19 mouse cellular contexts compared by ENCODE assay signal in genomic region chr5:130196307-130196706, GRCm38 (mm10). TPM values are rescaled to one million over a fixed set of nuclear protein-coding genes. Genes with fewer than 3 reads are reported as not detected.
DNase-seq lines count a peak whose midpoint lies in the region; ATAC-seq and TF ChIP-seq lines count a peak whose summit lies in the region.
"Had no signal": no experiment of that assay in that cellular context is flagged by ENCODE, and none has a peak within 500 bp of the region (broad histone marks: within the 10 kb centered on the region; RNA-seq: fewer than 3 reads in every experiment).

No protein-coding gene starts in this region.

- no peak for TF ChIP-seq CTCF in G1E (IDR thresholded peaks at IDR 0.05; ENCODE audit: low read depth, low read length)
- TF ChIP-seq CTCF in forebrain, postnatal 0 days (IDR thresholded peaks at IDR 0.05; ENCODE audit: low read depth) = no peak

- H3K4me2 ChIP-seq in heart, embryonic 12.5 days = no peak overlapping the region
- H3K4me2 ChIP-seq in forebrain, postnatal 0 days (ENCODE audit: low read depth) = no peak overlapping the region
- H3K4me2 ChIP-seq: embryonic facial prominence, embryonic 15.5 days; hindbrain, embryonic 13.5 days; limb, embryonic 15.5 days; lung, embryonic 15.5 days; neural tube, embryonic 15.5 days had no signal

- no peak overlapping the region for H3K9ac ChIP-seq in heart, embryonic 12.5 days
- no peak overlapping the region for H3K9ac ChIP-seq in forebrain, postnatal 0 days
- H3K9ac ChIP-seq: embryonic facial prominence, embryonic 15.5 days; hindbrain, embryonic 13.5 days; limb, embryonic 15.5 days; lung, embryonic 15.5 days; neural tube, embryonic 15.5 days had no signal

- peak overlapping the region; percentile 27; the same call in 1 of the 2 replicates for H3K27ac ChIP-seq in heart, embryonic 12.5 days (ENCODE audit: poor library complexity, severe bottlenecking)
- no peak overlapping the region for H3K27ac ChIP-seq in midbrain, embryonic 10.5 days (replicated peaks)
- H3K27ac ChIP-seq in forebrain, postnatal 0 days (ENCODE audit: low read depth, low read length) = no peak overlapping the region
- H3K27ac ChIP-seq: embryonic facial prominence, embryonic 15.5 days; hindbrain, embryonic 13.5 days; limb, embryonic 15.5 days; lung, embryonic 15.5 days; neural tube, embryonic 15.5 days had no signal

- no peaks in the 10 kb centered on the region for H3K27me3 ChIP-seq in heart, embryonic 12.5 days (replicated peaks)
- H3K27me3 ChIP-seq in megakaryocyte, embryonic 14.5 days (replicated peaks) = no peaks in the 10 kb centered on the region
- no peaks in the 10 kb centered on the region for H3K27me3 ChIP-seq in G1E (ENCODE audit: insufficient read depth, low read length)
- no peaks in the 10 kb centered on the region for H3K27me3 ChIP-seq in midbrain, embryonic 10.5 days (ENCODE audit: low read depth, poor library complexity, severe bottlenecking)
- no peaks in the 10 kb centered on the region for H3K27me3 ChIP-seq in forebrain, postnatal 0 days (ENCODE audit: insufficient read depth, low read length)
- H3K27me3 ChIP-seq: embryonic facial prominence, embryonic 15.5 days; hindbrain, embryonic 13.5 days; limb, embryonic 15.5 days; lung, embryonic 15.5 days; neural tube, embryonic 15.5 days had no signal

- H3K4me1 ChIP-seq in heart, embryonic 12.5 days (replicated peaks) = peaks cover 22% of the 10 kb centered on the region
- H3K4me1 ChIP-seq in megakaryocyte, embryonic 14.5 days = peaks cover 63% of the 10 kb centered on the region
- H3K4me1 ChIP-seq in G1E (ENCODE audit: insufficient read depth, low read depth, low read length) = peaks cover 7% of the 10 kb centered on the region
- H3K4me1 ChIP-seq in midbrain, embryonic 10.5 days = no peaks in the 10 kb centered on the region
- no peaks in the 10 kb centered on the region for H3K4me1 ChIP-seq in forebrain, postnatal 0 days (ENCODE audit: insufficient read depth)
- H3K4me1 ChIP-seq: embryonic facial prominence, embryonic 15.5 days; hindbrain, embryonic 13.5 days; limb, embryonic 15.5 days; neural tube, embryonic 15.5 days had no signal

- peaks cover 62% of the 10 kb centered on the region for H3K36me3 ChIP-seq in heart, embryonic 12.5 days
- H3K36me3 ChIP-seq in megakaryocyte, embryonic 14.5 days (replicated peaks; ENCODE audit: low read length) = peaks cover 100% of the 10 kb centered on the region
- peaks cover 97% of the 10 kb centered on the region for H3K36me3 ChIP-seq in G1E (replicated peaks)
- H3K36me3 ChIP-seq in midbrain, embryonic 10.5 days = peaks cover 82% of the 10 kb centered on the region
- peaks cover 37% of the 10 kb centered on the region for H3K36me3 ChIP-seq in forebrain, postnatal 0 days (ENCODE audit: insufficient read depth)

- peak; percentile 44; the same call in 1 of the 2 replicates for ATAC-seq in heart, embryonic 12.5 days (ENCODE audit: insufficient number of reproducible peaks, low FRiP score)
- ATAC-seq in megakaryocyte, adult 5-6 weeks (ENCODE audit: poor library complexity, severe bottlenecking) = no peak
- ATAC-seq in G1E (ENCODE audit: extremely low read depth, insufficient number of reproducible peaks, low FRiP score, poor library complexity, severe bottlenecking) = peak; percentile 22; the same call in 1 of the 2 replicates
- ATAC-seq in forebrain, postnatal 0 days = no peak

- DNase-seq in heart, adult 8-10 months (ENCODE audit: low spot score) = no peak
- DNase-seq in G1E (ENCODE audit: low spot score) = no peak
- DNase-seq in naive thymus-derived CD4-positive, alpha-beta T cell, adult 2 months (ENCODE audit: low read depth) = peak; percentile 16
- no peak for DNase-seq in midbrain, embryonic 10.5 days (ENCODE audit: low spot score)
- no peak for DNase-seq in forebrain, postnatal 0 days
- DNase-seq: adrenal gland, adult 8-10 months; cerebellum, adult 2 months; gastrocnemius, postnatal 14 days; kidney, adult 18-20 months; spleen, adult 18-20 months; thymus, postnatal 25 days had no signal

- 88% methylated on average over 1 of the region's 1 CpGs for WGBS in heart, embryonic 12.5 days
- 91% methylated on average over 1 of the region's 1 CpGs for WGBS in midbrain, embryonic 10.5 days
- WGBS in forebrain, postnatal 0 days = 91% methylated on average over 1 of the region's 1 CpGs

- no peaks in the 10 kb centered on the region for H3K9me3 ChIP-seq in heart, embryonic 12.5 days (replicated peaks)
- no peaks in the 10 kb centered on the region for H3K9me3 ChIP-seq in megakaryocyte, embryonic 14.5 days
- H3K9me3 ChIP-seq in G1E (replicated peaks) = no peaks in the 10 kb centered on the region
- no peaks in the 10 kb centered on the region for H3K9me3 ChIP-seq in midbrain, embryonic 10.5 days (replicated peaks)
- no peaks in the 10 kb centered on the region for H3K9me3 ChIP-seq in forebrain, postnatal 0 days (ENCODE audit: low read length)
- H3K9me3 ChIP-seq: embryonic facial prominence, embryonic 15.5 days; hindbrain, embryonic 13.5 days; limb, embryonic 15.5 days; lung, embryonic 15.5 days; neural tube, embryonic 15.5 days had no signal

- no peak overlapping the region for H3K4me3 ChIP-seq in heart, embryonic 12.5 days
- peak overlapping the region; percentile 71 for H3K4me3 ChIP-seq in megakaryocyte, embryonic 14.5 days (replicated peaks)
- H3K4me3 ChIP-seq in G1E (ENCODE audit: low read depth, low read length) = no peak overlapping the region
- H3K4me3 ChIP-seq in midbrain, embryonic 10.5 days = no peak overlapping the region
- H3K4me3 ChIP-seq in forebrain, postnatal 0 days (ENCODE audit: low read depth, low read length) = no peak overlapping the region
- H3K4me3 ChIP-seq: embryonic facial prominence, embryonic 15.5 days; hindbrain, embryonic 13.5 days; limb, embryonic 15.5 days; lung, embryonic 15.5 days; neural tube, embryonic 15.5 days had no signal

RNA-seq across cellular contexts. Expression of gene Tmem248, which starts 20.6 kb away (rescaled TPM):
- 41.5 and 43.6 TPM in 2 replicates for polyA plus RNA-seq in heart, embryonic 12.5 days (2016; fragmentation: Nextera tagmentation; extraction: Ambion mirVana)
- total RNA-seq in heart, adult 8-10 months (2022) = 10 to 100 TPM; 38.1 to 48.4 (median 46.1) TPM
- polyA plus RNA-seq in megakaryocyte, embryonic 14.5 days (2012; ENCODE audit: insufficient read depth, low replicate concordance) = 11.9 and 29.8 TPM in 2 replicates
- total RNA-seq in megakaryocyte, adult 5-6 weeks (2015) = 33.7 and 36.5 TPM in 2 replicates
- 35.1 and 38.1 TPM in 2 replicates for total RNA-seq in megakaryocyte, adult 5-6 weeks (2017)
- total RNA-seq in G1E (2014; fragmentation: Nextera tagmentation) = 62.4 and 63.5 TPM in 2 replicates
- 39.4 and 40.6 TPM in 2 replicates for total RNA-seq in G1E (2017)
- polyA plus RNA-seq in G1E (2012) = 27.3 and 34.6 TPM in 2 replicates
- polyA plus RNA-seq in midbrain, embryonic 10.5 days (2016; fragmentation: Nextera tagmentation; extraction: Ambion mirVana) = 37.0 and 37.5 TPM in 2 replicates
- 29.8 and 45.8 TPM in 2 replicates for total RNA-seq in forebrain, postnatal 0 days (2014; rRNA removed)
- polyA plus RNA-seq in forebrain, postnatal 0 days (2015; fragmentation: Nextera tagmentation; extraction: Ambion mirVana) = 20.6 and 29.1 TPM in 2 replicates

RNA-seq across cellular contexts. Expression of gene Rabgef1, which starts 24.7 kb away (rescaled TPM):
- polyA plus RNA-seq in heart, embryonic 12.5 days (2016; fragmentation: Nextera tagmentation; extraction: Ambion mirVana) = 25.0 and 27.7 TPM in 2 replicates
- 10 to 100 TPM; 20.6 to 24.3 (median 22.0) TPM for total RNA-seq in heart, adult 8-10 months (2022)
- 4.3 and 36.2 TPM in 2 replicates for polyA plus RNA-seq in megakaryocyte, embryonic 14.5 days (2012; ENCODE audit: insufficient read depth, low replicate concordance)
- total RNA-seq in megakaryocyte, adult 5-6 weeks (2015) = 16.8 and 19.0 TPM in 2 replicates
- total RNA-seq in megakaryocyte, adult 5-6 weeks (2017) = 19.9 and 22.2 TPM in 2 replicates
- 44.0 and 48.2 TPM in 2 replicates for total RNA-seq in G1E (2014; fragmentation: Nextera tagmentation)
- total RNA-seq in G1E (2017) = 52.9 and 80.4 TPM in 2 replicates
- polyA plus RNA-seq in G1E (2012) = 18.5 and 23.4 TPM in 2 replicates
- polyA plus RNA-seq in midbrain, embryonic 10.5 days (2016; fragmentation: Nextera tagmentation; extraction: Ambion mirVana) = 25.0 and 28.4 TPM in 2 replicates
- 23.0 and 26.8 TPM in 2 replicates for total RNA-seq in forebrain, postnatal 0 days (2014; rRNA removed)
- polyA plus RNA-seq in forebrain, postnatal 0 days (2015; fragmentation: Nextera tagmentation; extraction: Ambion mirVana) = 23.8 and 32.5 TPM in 2 replicates

RNA-seq across cellular contexts. Expression of gene Kctd7, which starts 51.6 kb away (rescaled TPM):
- 4.8 and 5.1 TPM in 2 replicates for polyA plus RNA-seq in heart, embryonic 12.5 days (2016; fragmentation: Nextera tagmentation; extraction: Ambion mirVana)
- 1 to 10 TPM; 2.1 to 3.6 (median 3.1) TPM for total RNA-seq in heart, adult 8-10 months (2022)
- polyA plus RNA-seq in megakaryocyte, embryonic 14.5 days (2012; ENCODE audit: insufficient read depth, low replicate concordance) = 4.7 and 5.5 TPM in 2 replicates
- 1.0 and 1.4 TPM in 2 replicates for total RNA-seq in megakaryocyte, adult 5-6 weeks (2015)
- 2.2 and 8.9 TPM in 2 replicates for total RNA-seq in megakaryocyte, adult 5-6 weeks (2017)
- 5.0 and 6.9 TPM in 2 replicates for total RNA-seq in G1E (2014; fragmentation: Nextera tagmentation)
- total RNA-seq in G1E (2017) = 10.2 and 10.3 TPM in 2 replicates
- 7.8 and 10.3 TPM in 2 replicates for polyA plus RNA-seq in G1E (2012)
- 6.3 and 7.2 TPM in 2 replicates for polyA plus RNA-seq in midbrain, embryonic 10.5 days (2016; fragmentation: Nextera tagmentation; extraction: Ambion mirVana)
- 16.7 and 22.4 TPM in 2 replicates for total RNA-seq in forebrain, postnatal 0 days (2014; rRNA removed)
- 7.4 and 10.7 TPM in 2 replicates for polyA plus RNA-seq in forebrain, postnatal 0 days (2015; fragmentation: Nextera tagmentation; extraction: Ambion mirVana)

RNA-seq across cellular contexts. Expression of gene Sbds, which starts 59.0 kb away (rescaled TPM):
- polyA plus RNA-seq in heart, embryonic 12.5 days (2016; fragmentation: Nextera tagmentation; extraction: Ambion mirVana) = 62.8 and 65.3 TPM in 2 replicates
- 10 to 100 TPM; 50.7 to 62.6 (median 55.7) TPM for total RNA-seq in heart, adult 8-10 months (2022)
- polyA plus RNA-seq in megakaryocyte, embryonic 14.5 days (2012; ENCODE audit: insufficient read depth, low replicate concordance) = 4.5 and 16.0 TPM in 2 replicates
- total RNA-seq in megakaryocyte, adult 5-6 weeks (2015) = 31.0 and 35.4 TPM in 2 replicates
- 58.1 and 62.2 TPM in 2 replicates for total RNA-seq in megakaryocyte, adult 5-6 weeks (2017)
- total RNA-seq in G1E (2014; fragmentation: Nextera tagmentation) (112 and 123 TPM in 2 replicates), G1E (2017) (76.1 and 91.8 TPM in 2 replicates)
- 18.9 and 28.1 TPM in 2 replicates for polyA plus RNA-seq in G1E (2012)
- polyA plus RNA-seq in midbrain, embryonic 10.5 days (2016; fragmentation: Nextera tagmentation; extraction: Ambion mirVana) = 77.6 and 80.9 TPM in 2 replicates
- total RNA-seq in forebrain, postnatal 0 days (2014; rRNA removed) = 27.2 and 27.8 TPM in 2 replicates
- polyA plus RNA-seq in forebrain, postnatal 0 days (2015; fragmentation: Nextera tagmentation; extraction: Ambion mirVana) = 43.7 and 45.2 TPM in 2 replicates

RNA-seq across cellular contexts. Expression of gene Tyw1, which starts 59.1 kb away (rescaled TPM):
- polyA plus RNA-seq in heart, embryonic 12.5 days (2016; fragmentation: Nextera tagmentation; extraction: Ambion mirVana) = 17.7 and 18.9 TPM in 2 replicates
- total RNA-seq in heart, adult 8-10 months (2022) = 1 to 10 TPM; 6.9 to 8.4 (median 7.8) TPM
- polyA plus RNA-seq in megakaryocyte, embryonic 14.5 days (2012; ENCODE audit: insufficient read depth, low replicate concordance) = 7.7 TPM in 1 of 2 replicates, not detected in the other
- total RNA-seq in megakaryocyte, adult 5-6 weeks (2015) = 10.1 and 11.1 TPM in 2 replicates
- total RNA-seq in megakaryocyte, adult 5-6 weeks (2017) = 24.0 and 24.4 TPM in 2 replicates
- 27.2 and 29.0 TPM in 2 replicates for total RNA-seq in G1E (2014; fragmentation: Nextera tagmentation)
- total RNA-seq in G1E (2017) = 26.3 and 26.7 TPM in 2 replicates
- 6.5 and 6.7 TPM in 2 replicates for polyA plus RNA-seq in G1E (2012)
- 35.0 and 36.1 TPM in 2 replicates for polyA plus RNA-seq in midbrain, embryonic 10.5 days (2016; fragmentation: Nextera tagmentation; extraction: Ambion mirVana)
- total RNA-seq in forebrain, postnatal 0 days (2014; rRNA removed) = 18.0 and 19.8 TPM in 2 replicates
- 17.8 and 18.5 TPM in 2 replicates for polyA plus RNA-seq in forebrain, postnatal 0 days (2015; fragmentation: Nextera tagmentation; extraction: Ambion mirVana)

Comparison
In these comparisons a context has a peak if more than half of its experiments do, and no peak if none do; other contexts are left out.
1. ATAC-seq: peak in heart, embryonic 12.5 days (single experiment) and G1E (single experiment); none in megakaryocyte, adult 5-6 weeks (single experiment) and forebrain, postnatal 0 days (single experiment).